Mouse (Mus musculus): ENCODE measurements around the gene Ociad1. TPM values are rescaled to one million over a fixed set of nuclear protein-coding genes. Genes with fewer than 3 reads are reported as not detected.

Gene Ociad1
- polyA plus RNA-seq (2012; rRNA removed): 319 and 355 TPM in 2 replicates

- under 1% methylated on average over 58 of the region's 58 CpGs for WGBS
- peak within 1 kb of the TSS; percentile 83 for H3K27ac ChIP-seq (ENCODE audit: insufficient read depth, low read length)
- peaks cover 6% of the 10 kb centered on the region; the same call in 1 of the 2 replicates for H3K4me1 ChIP-seq (ENCODE audit: control insufficient read depth, insufficient read depth, low read length)
- DNase-seq: peak; percentile 96 to 97
- no peaks in the 10 kb centered on the region for H3K27me3 ChIP-seq (ENCODE audit: control insufficient read depth, insufficient read depth, low read length)
- no peak for TF ChIP-seq CTCF (IDR thresholded peaks at IDR 0.05; ENCODE audit: borderline replicate concordance, insufficient read depth, low read depth, low read length)
- peak; percentile 89; the same call in 1 of the 2 replicates for TF ChIP-seq POLR2A (IDR thresholded peaks at IDR 0.05; ENCODE audit: borderline replicate concordance, insufficient read depth, low read length)
- peak within 1 kb of the TSS; percentile 84 for H3K4me3 ChIP-seq (replicated peaks; ENCODE audit: insufficient read depth, low read depth, low read length)
Measured at GRCm38 (mm10) chr5:73292502-73293457, at the start of gene Ociad1. Gene Ociad1, plus strand, starts transcription at chr5:73292784.

DNA sequence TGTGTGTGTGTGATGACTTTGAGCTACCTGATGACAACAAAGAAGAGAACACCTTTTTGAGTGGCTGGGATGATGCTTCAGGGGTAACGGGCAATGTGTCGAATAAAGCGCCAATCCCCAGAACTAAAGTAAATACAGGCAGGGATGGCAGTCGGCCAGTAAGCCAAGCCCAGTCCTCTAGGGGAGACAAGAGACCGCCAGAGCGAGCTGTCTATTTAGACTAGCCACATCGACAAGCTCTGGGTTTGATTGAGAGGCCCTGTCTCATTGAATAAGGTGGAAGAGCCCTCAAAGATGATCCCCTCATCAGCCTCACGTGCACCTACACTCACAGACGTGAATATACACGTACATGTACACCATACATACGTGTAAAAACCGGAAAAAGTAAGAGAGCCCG, 48.2 kb upstream of the Ociad1 start:
- H3K4me3 ChIP-seq (replicated peaks; ENCODE audit: insufficient read depth, low read depth, low read length): no peak overlapping the region
- no peaks in the 10 kb centered on the region for H3K27me3 ChIP-seq (ENCODE audit: control insufficient read depth, insufficient read depth, low read length)
- TF ChIP-seq POLR2A (IDR thresholded peaks at IDR 0.05; ENCODE audit: borderline replicate concordance, insufficient read depth, low read length) (no peak), CTCF (IDR thresholded peaks at IDR 0.05; ENCODE audit: borderline replicate concordance, insufficient read depth, low read depth, low read length) (no peak)
- WGBS: 49% methylated on average over 13 of the region's 13 CpGs
- DNase-seq: no peak
- no peak overlapping the region for H3K27ac ChIP-seq (ENCODE audit: insufficient read depth, low read length)
- peaks cover 7% of the 10 kb centered on the region for H3K4me1 ChIP-seq (ENCODE audit: control insufficient read depth, insufficient read depth, low read length)

DNA sequence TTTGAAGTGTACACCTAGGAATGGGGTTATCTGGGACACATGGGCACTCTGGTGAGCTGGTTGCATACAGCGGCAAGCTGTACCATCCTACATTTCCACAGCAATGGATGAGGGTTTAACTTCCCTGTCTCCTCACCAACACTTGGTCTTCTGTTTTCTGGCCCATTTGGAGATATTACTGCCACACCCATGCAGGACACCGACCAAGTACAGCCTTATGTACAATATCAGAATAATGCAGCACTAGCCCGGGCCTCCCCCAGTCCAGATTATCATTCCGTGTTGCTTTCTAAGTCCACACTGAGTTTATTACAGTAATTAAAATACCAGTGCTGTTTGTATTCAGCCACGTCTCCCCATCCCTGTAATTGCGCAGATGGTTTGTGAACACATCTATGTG, 46.2 kb upstream of the Ociad1 start:
- Histone ChIP-seq H3K27ac (ENCODE audit: insufficient read depth, low read length) (no peak overlapping the region), H3K4me1 (ENCODE audit: control insufficient read depth, insufficient read depth, low read length) (peaks cover 3% of the 10 kb centered on the region), H3K27me3 (ENCODE audit: control insufficient read depth, insufficient read depth, low read length) (no peaks in the 10 kb centered on the region), H3K4me3 (replicated peaks; ENCODE audit: insufficient read depth, low read depth, low read length) (no peak overlapping the region)
- TF ChIP-seq POLR2A (IDR thresholded peaks at IDR 0.05; ENCODE audit: borderline replicate concordance, insufficient read depth, low read length) (no peak), CTCF (IDR thresholded peaks at IDR 0.05; ENCODE audit: borderline replicate concordance, insufficient read depth, low read depth, low read length) (no peak)
- DNase-seq: no peak
- WGBS: 95% methylated on average over 6 of the region's 6 CpGs

DNA sequence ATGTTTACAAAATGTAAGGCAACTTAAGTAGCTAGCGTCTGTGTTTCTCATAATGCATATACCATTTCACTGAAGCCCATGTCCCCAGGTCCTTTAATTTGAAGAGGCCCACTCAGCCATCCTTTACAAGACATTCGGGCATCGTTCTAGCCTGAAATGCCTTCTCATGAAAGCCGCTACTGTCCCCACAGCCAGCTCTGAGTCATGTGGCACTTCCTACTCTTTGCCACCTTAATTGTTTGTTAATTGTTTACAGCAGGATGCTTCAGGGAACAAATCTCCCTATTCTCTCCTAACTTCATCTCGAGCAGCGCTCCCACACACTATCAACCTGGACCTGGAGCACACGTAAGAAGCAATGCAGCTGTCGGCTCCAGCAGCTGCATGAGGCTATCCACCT, 44.4 kb upstream of the Ociad1 start:
- TF ChIP-seq CTCF (IDR thresholded peaks at IDR 0.05; ENCODE audit: borderline replicate concordance, insufficient read depth, low read depth, low read length) (no peak), POLR2A (IDR thresholded peaks at IDR 0.05; ENCODE audit: borderline replicate concordance, insufficient read depth, low read length) (no peak)
- Histone ChIP-seq H3K27ac (ENCODE audit: insufficient read depth, low read length) (no peak overlapping the region), H3K4me3 (replicated peaks; ENCODE audit: insufficient read depth, low read depth, low read length) (no peak overlapping the region), H3K4me1 (ENCODE audit: control insufficient read depth, insufficient read depth, low read length) (no peaks in the 10 kb centered on the region; the same call in 1 of the 2 replicates), H3K27me3 (ENCODE audit: control insufficient read depth, insufficient read depth, low read length) (no peaks in the 10 kb centered on the region)
- WGBS: 78% methylated on average over 8 of the region's 8 CpGs
- no peak for DNase-seq

GRCm38 (mm10) chr5:73249341-73249740, 43.2 kb upstream of the Ociad1 start:
- H3K27me3 ChIP-seq (ENCODE audit: control insufficient read depth, insufficient read depth, low read length): no peaks in the 10 kb centered on the region
- TF ChIP-seq CTCF (IDR thresholded peaks at IDR 0.05; ENCODE audit: borderline replicate concordance, insufficient read depth, low read depth, low read length): no peak
- no peak for TF ChIP-seq POLR2A (IDR thresholded peaks at IDR 0.05; ENCODE audit: borderline replicate concordance, insufficient read depth, low read length)
- DNase-seq: no peak
- H3K4me1 ChIP-seq (ENCODE audit: control insufficient read depth, insufficient read depth, low read length): no peaks in the 10 kb centered on the region
- WGBS: 96% methylated on average over 4 of the region's 4 CpGs
- H3K4me3 ChIP-seq (replicated peaks; ENCODE audit: insufficient read depth, low read depth, low read length): no peak overlapping the region
- H3K27ac ChIP-seq (ENCODE audit: insufficient read depth, low read length): no peak overlapping the region

DNA sequence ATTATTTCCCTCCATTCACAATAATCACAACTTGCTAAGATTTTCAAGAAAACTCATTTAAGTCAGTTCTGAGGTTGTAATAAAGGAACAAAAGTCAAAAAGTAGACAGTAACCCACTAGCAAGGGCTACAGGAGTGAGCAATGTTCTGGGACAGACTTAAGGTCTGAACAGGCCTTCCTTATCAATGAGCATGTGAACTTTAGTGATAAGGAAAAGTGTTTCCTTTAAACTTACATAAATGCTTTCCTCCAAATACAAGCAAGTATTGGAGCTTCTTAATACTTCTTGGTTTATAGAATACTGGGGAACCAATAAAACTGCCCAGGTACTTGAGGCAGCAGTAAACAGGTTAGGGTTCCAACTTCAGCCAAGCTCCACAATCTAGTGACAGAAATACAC, 39.8 kb upstream of the Ociad1 start:
- no peak for DNase-seq
- no peak overlapping the region for H3K4me3 ChIP-seq (replicated peaks; ENCODE audit: insufficient read depth, low read depth, low read length)
- H3K27ac ChIP-seq (ENCODE audit: insufficient read depth, low read length): no peak overlapping the region
- no peaks in the 10 kb centered on the region for H3K27me3 ChIP-seq (ENCODE audit: control insufficient read depth, insufficient read depth, low read length)
- TF ChIP-seq POLR2A (IDR thresholded peaks at IDR 0.05; ENCODE audit: borderline replicate concordance, insufficient read depth, low read length) (no peak), CTCF (IDR thresholded peaks at IDR 0.05; ENCODE audit: borderline replicate concordance, insufficient read depth, low read depth, low read length) (no peak)
- H3K4me1 ChIP-seq (ENCODE audit: control insufficient read depth, insufficient read depth, low read length): no peaks in the 10 kb centered on the region

DNA sequence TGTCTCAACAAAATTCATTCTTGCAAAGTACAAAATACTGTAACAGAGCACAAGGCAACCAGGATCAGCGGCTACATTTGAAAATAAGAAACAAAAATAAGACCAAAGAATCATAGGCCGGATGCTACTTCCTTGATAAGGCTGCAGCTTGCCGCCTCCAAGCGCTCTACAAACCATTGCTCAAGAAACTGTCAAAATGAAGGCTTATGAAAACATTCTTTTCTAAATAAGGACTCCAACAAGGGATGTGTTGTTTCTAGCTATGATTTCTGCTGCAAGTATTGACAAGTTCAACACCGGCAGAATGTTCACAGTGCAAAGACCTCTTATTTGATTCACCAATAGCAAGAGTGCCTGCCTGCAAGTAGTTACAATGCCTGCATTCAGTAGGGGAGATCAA, 37.9 kb upstream of the Ociad1 start:
- 74% methylated on average over 5 of the region's 5 CpGs for WGBS
- Histone ChIP-seq H3K27me3 (ENCODE audit: control insufficient read depth, insufficient read depth, low read length) (no peaks in the 10 kb centered on the region), H3K4me3 (replicated peaks; ENCODE audit: insufficient read depth, low read depth, low read length) (peak overlapping the region; percentile 12), H3K27ac (ENCODE audit: insufficient read depth, low read length) (no peak overlapping the region), H3K4me1 (ENCODE audit: control insufficient read depth, insufficient read depth, low read length) (no peaks in the 10 kb centered on the region)
- no peak for DNase-seq
- TF ChIP-seq POLR2A (IDR thresholded peaks at IDR 0.05; ENCODE audit: borderline replicate concordance, insufficient read depth, low read length) (no peak), CTCF (IDR thresholded peaks at IDR 0.05; ENCODE audit: borderline replicate concordance, insufficient read depth, low read depth, low read length) (no peak)
